Mouse (Mus musculus) liver (tissue): ENCODE data around the gene Olfr761.
A peak's percentile ranks its signal among the peaks of the same experiment; 100 is the strongest.
"Not testable (repeated sequence)": the region's sequence is repeated elsewhere in the genome, so short reads cannot be mapped to it uniquely, and the experiment has no call there.

Experiments
- DNase-seq: peaks from one replicate; pipeline ENCODE4 v3.0.0-alpha.2; 2020; ENCODE audit warnings: mixed read lengths

Olfr761 gene

GRCm38 (mm10) chr17:37952979-37953378 lies at the start of gene Olfr761:
TSS of gene Olfr761 (minus strand) at chr17:37953079.
- DNase-seq = no peak

DNA sequence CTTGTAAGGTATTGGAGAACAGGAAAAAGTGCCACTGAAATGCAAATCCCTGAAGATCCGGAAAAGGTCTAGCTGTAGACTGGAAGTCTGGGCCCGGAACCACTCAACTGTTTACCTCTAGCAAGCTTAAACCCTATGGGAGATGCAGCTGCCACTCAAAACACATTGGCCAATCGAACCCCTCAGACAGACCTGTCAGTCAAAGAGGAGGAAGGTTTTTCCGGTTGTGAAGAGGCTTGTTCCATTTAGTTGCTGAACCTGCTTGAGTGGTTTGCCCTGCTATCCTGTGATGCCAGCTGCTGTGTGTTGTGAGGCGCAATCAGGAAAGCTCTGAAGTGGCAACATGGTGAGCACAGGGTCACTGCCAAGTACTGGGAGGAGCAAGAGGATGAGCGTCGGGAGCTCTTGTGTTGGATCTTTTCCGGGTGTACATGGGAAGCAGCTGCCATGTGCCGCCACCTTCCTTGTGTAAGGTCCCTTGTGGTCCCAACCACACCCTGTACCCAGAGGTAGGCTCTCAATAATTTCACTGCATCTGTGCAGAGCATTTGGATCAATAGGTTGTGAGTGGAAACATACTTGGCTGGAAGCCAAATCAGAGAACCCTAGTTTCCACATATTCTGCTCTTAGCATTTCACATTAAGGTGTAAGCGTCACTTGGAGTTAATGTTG lies 42.9 kb upstream of the Olfr761 start:
- DNase-seq = peak; percentile 35

DNA sequence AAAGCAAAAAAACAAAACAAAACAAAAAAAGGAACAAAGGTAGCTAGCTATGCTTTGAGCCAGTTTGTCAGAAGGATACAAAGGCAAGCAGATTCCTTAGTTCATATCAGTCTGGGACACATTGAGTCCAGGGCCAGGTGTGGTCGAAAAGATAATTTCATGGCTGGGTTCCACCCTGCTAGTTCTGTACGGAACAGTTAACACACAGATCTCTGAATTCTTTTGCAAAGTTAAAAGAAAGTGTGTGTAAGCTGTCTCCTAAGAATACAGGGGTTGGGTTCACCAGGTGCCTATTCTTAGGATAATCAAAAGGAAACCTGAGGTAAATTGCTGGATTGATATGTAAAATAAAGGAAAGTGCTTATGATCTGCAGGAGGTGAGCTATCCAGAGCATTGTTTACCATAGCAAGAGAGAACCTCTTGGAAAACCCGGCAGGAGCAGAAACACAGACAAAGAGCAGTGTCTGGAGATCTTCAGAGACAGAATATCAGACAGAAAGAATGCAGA lies 37.6 kb upstream of the Olfr761 start:
- DNase-seq = peak; percentile 64

GRCm38 (mm10) chr17:37973591-37973990 lies 20.7 kb upstream of the Olfr761 start:
- no peak for DNase-seq

DNA sequence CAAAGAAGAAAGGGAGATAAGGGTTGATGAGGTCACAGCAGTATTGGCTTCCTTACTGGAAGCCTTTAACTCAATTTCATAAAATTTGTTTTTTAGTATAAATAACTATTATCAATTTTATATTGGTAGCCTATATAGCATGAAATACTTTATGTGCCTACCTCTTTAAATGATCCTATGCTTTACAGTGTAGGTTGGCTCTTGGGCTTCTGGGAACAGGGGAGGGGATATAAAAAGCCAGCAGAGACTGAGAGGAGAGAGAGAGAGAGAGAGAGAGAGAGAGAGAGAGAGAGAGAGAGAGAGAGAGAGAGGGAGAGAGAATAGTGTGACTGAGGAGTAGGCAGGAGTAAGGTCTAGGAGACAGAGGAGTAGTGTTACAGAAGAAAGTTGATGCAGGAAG lies 32.6 kb downstream of the Olfr761 start, which contains the start of gene Olfr128:
Gene Olfr128, plus strand, starts transcription at position 301 of the 400 bp plus-strand sequence.
- no peak for DNase-seq

DNA sequence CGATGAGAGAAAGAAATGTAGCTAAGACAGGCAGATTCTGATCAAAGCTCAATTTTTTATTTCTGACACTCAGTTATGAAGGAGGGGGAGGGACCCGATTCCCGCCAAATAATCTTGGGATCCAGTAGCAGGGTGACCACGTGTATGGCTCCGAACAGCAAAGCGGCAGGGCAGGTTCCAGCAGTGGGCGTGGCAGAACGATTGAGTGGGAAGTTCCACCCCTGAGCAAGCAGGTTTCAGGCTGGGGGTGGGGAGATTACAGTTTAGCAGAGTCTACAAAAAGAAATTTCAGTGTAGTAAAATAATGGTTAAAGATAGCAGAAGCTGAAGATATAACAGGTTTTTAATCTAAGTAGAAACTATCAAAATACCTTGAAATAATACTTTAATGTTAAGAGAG lies 46.1 kb downstream of the Olfr761 start:
- not testable (repeated sequence) for DNase-seq
